Mouse (Mus musculus) stomach, postnatal 0 days (tissue): ENCODE data around the gene Phb2. TPM values are rescaled to one million over a fixed set of nuclear protein-coding genes. Genes with fewer than 3 reads are reported as not detected.

Source experiments
- ATAC-seq: fragments of 200-750 bp; cut with Nextera tagmentation; 2 replicates; pipeline ENCODE4 v1.8.0; 2017; ENCODE audit not compliant: low FRiP score, low TSS enrichment
- DNase-seq: peaks from one replicate; pipeline ENCODE4 v3.0.0-alpha.2; 2016; ENCODE audit warnings: low spot score
- H3K27ac ChIP-seq: fragments of 300-500 bp; sonication (generic); replicated peaks from 2 replicates; pipeline ENCODE4 v1.5.1; 2014; ENCODE audit warnings: mild to moderate bottlenecking, control low read depth
- H3K27me3 ChIP-seq: fragments of 300-500 bp; sonication (generic); 2 replicates; pipeline ENCODE4 v1.6.1; 2014; ENCODE audit warnings: low read length; ENCODE audit not compliant: control insufficient read depth, insufficient read depth
- H3K36me3 ChIP-seq: fragments of 300-500 bp; sonication (generic); 2 replicates; pipeline ENCODE4 v1.6.1; 2014; ENCODE audit warnings: low read length, mixed read lengths; ENCODE audit not compliant: control insufficient read depth, insufficient read depth
- H3K4me1 ChIP-seq: fragments of 300-500 bp; sonication (generic); replicated peaks from 2 replicates; pipeline ENCODE4 v1.6.1; 2014; ENCODE audit warnings: antibody characterized with exemption; ENCODE audit not compliant: control insufficient read depth, insufficient read depth
- H3K4me2 ChIP-seq: fragments of 300-500 bp; sonication (generic); replicated peaks from 2 replicates; pipeline ENCODE4 v1.6.1; 2014; ENCODE audit warnings: low read depth, mild to moderate bottlenecking, control low read depth, moderate library complexity
- H3K4me3 ChIP-seq: fragments of 300-500 bp; sonication (generic); 2 replicates; pipeline ENCODE4 v1.5.1; 2014; ENCODE audit warnings: low read depth, low read length, control low read depth
- H3K9ac ChIP-seq: fragments of 300-500 bp; sonication (generic); 2 replicates; pipeline ENCODE4 v1.6.1; 2014; ENCODE audit warnings: mild to moderate bottlenecking, low read length, control low read depth, mixed read lengths
- H3K9me3 ChIP-seq: fragments of 300-500 bp; sonication (generic); 2 replicates; pipeline ENCODE4 v1.6.1; 2016; ENCODE audit warnings: low read length; ENCODE audit not compliant: control insufficient read depth
- CTCF ChIP-seq: IDR thresholded peaks from 2 replicates; pipeline ENCODE4 v1.5.1; 2016; ENCODE audit warnings: antibody characterized with exemption, low read depth, mild to moderate bottlenecking, moderate library complexity
- EP300 ChIP-seq: optimal IDR thresholded peaks from 2 replicates; pipeline ENCODE3; 2016; ENCODE audit warnings: antibody characterized with exemption
- WGBS: fragments of 180-500 bp; shearing (Covaris S2); extraction: QIAGEN DNeasy Blood & Tissue Kit; methylation state at CpG from one replicate; pipeline ENCODE4 v1.1.7; 2014; 5-methylcytosine and 5-hydroxymethylcytosine counted together
- polyA plus RNA-seq: library from polyadenylated mRNA; unstranded; fragments of >200 nt; fragmentation: Nextera tagmentation; extraction: Ambion mirVana; gene quantifications from 2 replicates; pipeline ENCODE4 v1.2.1, GENCODE M21; 2015

Phb2 gene
- polyA plus RNA-seq, 1 experiment from 2014 or later, result 230 TPM

DNA sequence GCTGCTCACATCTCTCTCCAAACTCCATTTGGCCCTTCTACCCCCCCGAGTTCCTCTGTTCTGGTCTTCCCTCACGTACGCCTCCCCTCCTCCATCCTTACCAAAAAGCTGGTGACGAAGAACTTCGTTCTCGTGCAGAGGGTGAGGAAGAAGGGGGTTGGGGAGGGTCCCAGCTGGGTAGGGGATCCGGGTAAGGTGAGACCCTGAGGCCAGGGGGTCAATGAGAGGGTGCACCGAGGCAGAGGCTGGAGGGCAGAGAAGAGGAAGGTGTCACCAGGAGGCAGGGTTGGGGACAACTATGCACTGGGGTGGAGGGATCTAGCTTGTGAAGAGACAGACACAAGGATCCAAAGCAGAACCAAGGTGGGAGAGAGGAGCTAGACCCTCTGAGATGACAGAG, 31.5 kb downstream of the Phb2 start:
- H3K4me3 ChIP-seq, result no peak overlapping the region
- no peaks in the 10 kb centered on the region for H3K27me3 ChIP-seq
- peaks cover 3% of the 10 kb centered on the region; the same call in 1 of the 2 replicates for H3K4me1 ChIP-seq
- no peak overlapping the region for H3K4me2 ChIP-seq
- no peaks in the 10 kb centered on the region for H3K9me3 ChIP-seq
- WGBS, result 91% methylated on average over 8 of the region's 8 CpGs
- TF ChIP-seq CTCF, result no peak
- no peak for TF ChIP-seq EP300
- peaks cover 15% of the 10 kb centered on the region for H3K36me3 ChIP-seq
- no peak overlapping the region for H3K27ac ChIP-seq
- no peak for ATAC-seq
- 0 out of 2 replicates have a peak overlapping the region, but pooled peaks have one; percentile 23 for H3K9ac ChIP-seq
- DNase-seq, result no peak

DNA sequence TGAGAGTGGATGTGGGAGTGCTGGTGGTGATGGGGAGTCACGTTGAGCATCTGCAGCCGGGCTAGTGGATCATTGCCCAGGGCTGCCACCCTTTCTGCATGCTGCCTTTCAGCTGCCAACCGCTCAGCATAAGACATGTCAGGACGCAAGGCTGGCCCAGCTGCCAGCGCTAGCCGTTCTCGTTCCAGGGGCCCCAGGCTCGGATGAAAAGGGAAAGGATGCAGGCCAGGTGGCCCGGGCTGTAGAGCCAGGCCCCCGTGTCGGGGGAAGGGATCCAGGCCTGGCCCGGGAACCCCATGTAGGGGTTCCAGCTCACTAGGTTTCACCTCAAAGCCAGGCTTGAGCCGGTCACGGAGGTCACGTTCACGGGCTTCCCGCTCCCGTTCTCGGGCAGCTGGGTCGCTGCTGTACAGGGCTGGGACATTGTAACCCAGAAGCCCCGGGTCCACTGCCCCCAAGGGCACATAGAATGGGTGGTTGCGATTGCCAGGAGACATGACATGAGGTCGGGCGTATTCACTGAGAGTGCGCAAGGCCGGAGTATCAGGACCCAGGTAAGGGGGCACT, 32.7 kb downstream of the Phb2 start:
- Histone ChIP-seq H3K4me3 (peak overlapping the region; percentile 59; the same call in 1 of the 2 replicates), H3K27ac (peak overlapping the region; percentile 49), H3K4me1 (peaks cover 2% of the 10 kb centered on the region; the same call in 1 of the 2 replicates), H3K36me3 (peaks cover 22% of the 10 kb centered on the region), H3K9ac (peak overlapping the region; percentile 48), H3K9me3 (no peaks in the 10 kb centered on the region), H3K4me2 (peak overlapping the region; percentile 100), H3K27me3 (no peaks in the 10 kb centered on the region)
- peak; percentile 0; the same call in 1 of the 2 replicates for ATAC-seq
- TF ChIP-seq EP300 (no peak), CTCF (no peak)
- WGBS, result 70% methylated on average over 26 of the region's 26 CpGs
- no peak for DNase-seq

DNA sequence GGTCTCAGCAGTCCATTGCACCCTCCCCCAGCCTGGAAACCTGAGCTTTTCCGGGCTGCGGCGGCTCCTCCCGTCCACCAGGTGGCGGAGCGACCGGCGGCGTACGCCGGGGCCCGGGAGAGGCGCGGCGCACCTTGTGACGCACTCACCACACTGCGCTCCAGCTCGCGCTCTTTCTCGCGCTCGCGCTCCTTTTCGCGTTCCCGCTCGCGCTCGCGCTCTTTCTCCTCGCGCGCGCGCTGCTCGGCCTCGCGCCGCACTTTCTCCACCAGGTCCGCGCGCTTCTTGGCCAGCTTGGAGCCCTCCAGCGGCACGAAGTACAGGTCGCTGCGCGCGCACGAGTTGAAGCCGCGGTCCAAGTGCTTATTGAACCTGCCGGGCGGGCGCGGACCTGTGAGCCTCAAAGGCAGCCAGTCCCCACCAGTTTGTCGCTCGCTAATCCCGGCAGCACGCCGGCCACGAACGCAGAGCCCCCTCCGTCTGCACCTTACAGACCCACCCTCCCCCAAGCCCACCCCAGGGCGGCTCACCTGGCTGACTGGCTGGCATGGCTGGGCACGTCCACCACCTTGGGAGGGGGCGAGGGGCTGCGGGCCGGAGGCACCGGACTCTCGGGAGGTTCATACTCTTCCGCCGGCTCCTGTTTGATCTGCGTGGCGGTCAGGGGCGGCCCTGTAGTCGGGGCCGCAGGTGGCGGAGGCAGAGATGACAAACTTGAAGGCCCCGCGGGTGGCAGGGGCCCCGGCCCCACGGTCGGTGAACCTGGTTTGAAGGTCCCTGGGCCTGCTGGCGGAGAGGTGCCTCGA, 33.6 kb downstream of the Phb2 start:
- Histone ChIP-seq H3K27ac (peak overlapping the region; percentile 91), H3K36me3 (peaks cover 23% of the 10 kb centered on the region), H3K9me3 (no peaks in the 10 kb centered on the region), H3K27me3 (no peaks in the 10 kb centered on the region), H3K4me1 (no peaks in the 10 kb centered on the region; the same call in 1 of the 2 replicates), H3K4me3 (peak overlapping the region; percentile 59), H3K4me2 (peak overlapping the region; percentile 100), H3K9ac (peak overlapping the region; percentile 90)
- 2% methylated on average over 75 of the region's 85 CpGs for WGBS
- ATAC-seq (peak; percentile 85), DNase-seq (peak; percentile 97)
- peak; percentile 80 for TF ChIP-seq EP300
- peak; percentile 91 for TF ChIP-seq CTCF

DNA sequence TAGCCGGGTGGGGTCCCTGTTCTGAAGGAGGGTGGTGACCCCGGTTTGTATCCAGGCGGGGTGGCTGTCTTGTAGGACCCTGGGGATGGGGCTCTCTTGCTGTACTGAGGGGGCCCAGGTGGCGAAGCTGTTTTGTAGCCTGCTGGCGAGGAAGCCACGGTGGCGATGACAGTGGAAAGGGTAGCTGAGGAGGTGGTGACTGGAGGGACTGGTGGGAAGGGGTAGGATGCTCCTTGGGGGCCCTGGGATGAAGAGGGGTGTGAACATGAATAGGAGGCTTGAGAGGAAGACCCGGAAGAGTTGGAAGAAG, 34.1 kb downstream of the Phb2 start:
- no peaks in the 10 kb centered on the region for H3K9me3 ChIP-seq
- peak overlapping the region; percentile 100 for H3K4me2 ChIP-seq
- H3K27me3 ChIP-seq, result no peaks in the 10 kb centered on the region
- peaks cover 23% of the 10 kb centered on the region for H3K36me3 ChIP-seq
- ATAC-seq (no peak), DNase-seq (no peak)
- H3K9ac ChIP-seq, result peak overlapping the region; percentile 90
- H3K4me3 ChIP-seq, result peak overlapping the region; percentile 59
- WGBS, result 26% methylated on average over 8 of the region's 8 CpGs
- TF ChIP-seq EP300 (no peak), CTCF (no peak)
- H3K4me1 ChIP-seq, result no peaks in the 10 kb centered on the region; the same call in 1 of the 2 replicates
- H3K27ac ChIP-seq, result peak overlapping the region; percentile 91

DNA sequence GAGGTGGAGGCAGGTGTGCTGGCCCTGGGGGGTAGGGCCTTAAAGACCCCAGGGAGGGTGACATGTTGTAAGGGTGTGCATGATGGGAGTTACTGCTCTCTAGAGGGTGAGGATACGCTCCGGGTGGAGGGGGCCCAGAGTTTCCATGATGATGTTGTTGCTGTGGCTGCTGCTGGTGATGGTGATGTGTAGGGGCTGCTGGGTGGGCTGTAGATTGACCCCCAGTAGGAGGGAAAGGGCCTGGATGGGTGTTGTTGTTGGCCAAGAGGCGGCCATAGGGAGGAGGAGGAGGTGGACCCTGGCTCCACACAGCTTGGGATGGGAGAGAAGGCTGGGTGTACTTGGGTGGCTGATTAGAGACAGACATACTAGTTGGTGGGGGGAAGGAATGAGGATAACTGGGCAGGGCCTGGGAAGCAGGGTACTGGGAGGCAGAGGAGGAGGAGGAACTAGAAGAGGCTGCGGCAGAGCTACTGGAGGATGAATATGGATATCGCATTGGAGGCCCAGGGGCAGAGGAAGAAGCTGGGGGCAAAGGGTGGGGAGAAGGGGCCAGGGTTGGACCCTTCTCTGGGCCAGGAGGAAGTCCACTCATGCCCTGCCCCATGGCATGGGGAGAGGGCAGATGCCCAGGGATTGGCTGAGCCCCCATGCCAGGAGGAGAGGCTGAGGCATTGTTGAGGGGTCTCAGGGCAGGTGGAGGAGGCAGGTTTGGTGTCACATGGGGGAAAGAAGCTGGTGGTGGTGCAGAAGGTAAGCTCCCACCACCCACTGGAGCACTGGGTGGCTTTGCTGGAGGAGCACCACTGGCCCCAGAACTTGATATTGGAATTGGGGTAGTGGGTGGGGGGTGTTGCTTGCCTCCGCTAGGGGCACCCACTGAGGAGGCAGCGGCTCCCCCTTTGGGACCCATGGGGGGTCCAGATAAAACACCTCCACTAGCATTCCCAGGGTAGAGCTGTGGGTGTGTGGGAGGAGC, 34.8 kb downstream of the Phb2 start:
- H3K9me3 ChIP-seq, result no peaks in the 10 kb centered on the region
- no peak overlapping the region for H3K4me2 ChIP-seq
- H3K9ac ChIP-seq, result peak overlapping the region; percentile 90; the same call in 1 of the 2 replicates
- peaks cover 23% of the 10 kb centered on the region for H3K36me3 ChIP-seq
- no peak for ATAC-seq
- H3K4me1 ChIP-seq, result no peaks in the 10 kb centered on the region; the same call in 1 of the 2 replicates
- TF ChIP-seq EP300 (no peak), CTCF (no peak)
- H3K27ac ChIP-seq, result no peak overlapping the region
- H3K4me3 ChIP-seq, result 0 out of 2 replicates have a peak overlapping the region, but pooled peaks have one; percentile 59
- H3K27me3 ChIP-seq, result no peaks in the 10 kb centered on the region
- no peak for DNase-seq
- 85% methylated on average over 7 of the region's 7 CpGs for WGBS
